Mouse (Mus musculus): ENCODE measurements at regions not wholly inside any gene's neighbourhood (a gene's known extent, or its start where the extent isn't known, plus 50 kb on each side); places are given as distances from the start of the nearest gene placed in this dataset.

GRCm38 (mm10) chr2:77358176-77358575 lies 77.8 kb upstream of the Sestd1 start:
- no peak for DNase-seq

GRCm38 (mm10) chr2:77356798-77357197 lies 76.4 kb upstream of the Sestd1 start:
- no peak for DNase-seq

GRCm38 (mm10) chr2:77351987-77352628 lies 71.7 kb upstream of the Sestd1 start:
- no peak for DNase-seq

- no peak for DNase-seq
Measured at GRCm38 (mm10) chr2:77347027-77347426, 66.6 kb upstream of the Sestd1 start.

- no peak for DNase-seq
Measured at GRCm38 (mm10) chr2:77343736-77344440, 63.5 kb upstream of the Sestd1 start.

- no peak for DNase-seq
Measured at GRCm38 (mm10) chr2:77342416-77342815, 62.0 kb upstream of the Sestd1 start.

GRCm38 (mm10) chr2:77341575-77342332 lies 61.4 kb upstream of the Sestd1 start:
- DNase-seq, result peak; percentile 94

GRCm38 (mm10) chr2:77340076-77340475 lies 59.7 kb upstream of the Sestd1 start:
- DNase-seq, result no peak

GRCm38 (mm10) chr2:77337786-77338406 lies 57.5 kb upstream of the Sestd1 start:
- DNase-seq, result no peak

GRCm38 (mm10) chr2:77337318-77337717 lies 56.9 kb upstream of the Sestd1 start:
- DNase-seq, result no peak

GRCm38 (mm10) chr2:77336810-77337209 lies 56.4 kb upstream of the Sestd1 start:
- DNase-seq, result no peak

- no peak for DNase-seq
Measured at GRCm38 (mm10) chr2:77334706-77335105, 54.3 kb upstream of the Sestd1 start.

GRCm38 (mm10) chr2:77333394-77334079 lies 53.1 kb upstream of the Sestd1 start:
- DNase-seq, result no peak

Data from right cerebral cortex, adult 18-20 months (tissue).